Mouse (Mus musculus) neutrophil, adult 5-6 weeks (primary cell): ENCODE data around the gene Fgf18. TPM values are rescaled to one million over a fixed set of nuclear protein-coding genes. Genes with fewer than 3 reads are reported as not detected.

Experiments used
- ATAC-seq: fragments of 151-379, 151-347 bp; 2 replicates; pipeline ENCODE4 v1.8.0; 2017; ENCODE audit warnings: mild to moderate bottlenecking, moderate TSS enrichment; ENCODE audit not compliant: insufficient number of reproducible peaks, poor library complexity, low FRiP score, severe bottlenecking; ENCODE audit errors: extremely low read depth
- total RNA-seq: library from RNA; stranded (forward); fragments of 200-1000 nt; gene quantifications from 2 replicates; pipeline ENCODE4 v1.2.3, GENCODE M21; 2017

Fgf18 gene
- total RNA-seq, 1 experiment from 2014 or later: not detected

DNA sequence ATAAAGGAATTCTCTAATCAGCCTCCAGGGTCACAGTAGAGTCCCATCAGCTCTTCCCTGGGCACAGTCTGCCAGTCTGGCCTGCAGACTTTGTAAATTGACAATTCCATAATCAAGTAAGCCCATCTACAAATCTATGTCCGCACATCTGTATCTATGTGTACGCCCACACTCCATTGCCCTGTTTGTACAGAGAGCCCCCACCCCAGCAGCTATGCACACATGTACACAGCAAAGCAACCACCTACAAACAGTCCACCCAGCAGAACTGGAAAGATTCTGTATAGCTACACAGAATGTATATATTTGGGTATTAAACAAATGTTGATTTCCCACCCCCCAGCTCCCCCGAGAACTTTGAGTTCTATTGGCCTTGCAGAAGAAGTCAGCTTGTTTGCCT lies 62.1 kb downstream of the Fgf18 start:
- ATAC-seq: no peak

DNA sequence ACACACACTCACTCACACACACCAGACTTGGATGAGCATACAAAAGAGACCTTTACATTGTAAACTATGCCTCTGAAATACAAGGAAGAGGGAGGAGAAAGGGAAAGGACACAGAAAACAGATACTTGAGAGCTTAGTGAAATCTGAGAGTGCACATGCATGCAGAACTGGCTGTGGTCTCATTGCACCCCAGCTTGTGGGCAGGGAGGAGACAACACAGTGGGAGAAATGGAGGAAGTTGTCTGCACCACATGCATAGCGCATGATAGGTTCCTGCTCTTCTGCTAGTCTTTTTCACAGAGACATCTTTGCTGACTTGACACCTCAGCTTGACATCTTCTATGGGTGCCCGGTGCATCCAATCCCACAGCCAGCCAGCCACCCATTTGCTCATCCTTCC lies 63.2 kb downstream of the Fgf18 start:
- ATAC-seq: no peak

DNA sequence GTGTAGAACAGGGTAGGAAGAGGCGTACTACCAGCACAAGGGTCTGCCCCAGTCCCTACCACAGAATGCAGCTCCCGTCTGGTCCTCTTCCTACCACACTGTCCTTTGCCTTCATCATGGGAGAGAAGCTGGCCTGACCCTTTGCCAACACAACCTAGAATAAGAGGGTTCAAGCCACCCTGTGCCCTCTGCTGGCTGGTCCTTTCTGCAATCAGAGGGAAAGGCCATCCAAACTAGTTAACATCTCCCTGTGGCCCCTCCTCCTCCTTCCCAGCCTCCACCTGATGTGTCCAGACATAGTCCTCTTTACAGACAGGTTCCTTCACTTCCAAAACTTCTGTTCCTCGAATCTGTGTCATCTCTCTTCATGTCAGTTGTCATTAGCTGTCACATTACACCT lies 66.0 kb downstream of the Fgf18 start:
- no peak for ATAC-seq

DNA sequence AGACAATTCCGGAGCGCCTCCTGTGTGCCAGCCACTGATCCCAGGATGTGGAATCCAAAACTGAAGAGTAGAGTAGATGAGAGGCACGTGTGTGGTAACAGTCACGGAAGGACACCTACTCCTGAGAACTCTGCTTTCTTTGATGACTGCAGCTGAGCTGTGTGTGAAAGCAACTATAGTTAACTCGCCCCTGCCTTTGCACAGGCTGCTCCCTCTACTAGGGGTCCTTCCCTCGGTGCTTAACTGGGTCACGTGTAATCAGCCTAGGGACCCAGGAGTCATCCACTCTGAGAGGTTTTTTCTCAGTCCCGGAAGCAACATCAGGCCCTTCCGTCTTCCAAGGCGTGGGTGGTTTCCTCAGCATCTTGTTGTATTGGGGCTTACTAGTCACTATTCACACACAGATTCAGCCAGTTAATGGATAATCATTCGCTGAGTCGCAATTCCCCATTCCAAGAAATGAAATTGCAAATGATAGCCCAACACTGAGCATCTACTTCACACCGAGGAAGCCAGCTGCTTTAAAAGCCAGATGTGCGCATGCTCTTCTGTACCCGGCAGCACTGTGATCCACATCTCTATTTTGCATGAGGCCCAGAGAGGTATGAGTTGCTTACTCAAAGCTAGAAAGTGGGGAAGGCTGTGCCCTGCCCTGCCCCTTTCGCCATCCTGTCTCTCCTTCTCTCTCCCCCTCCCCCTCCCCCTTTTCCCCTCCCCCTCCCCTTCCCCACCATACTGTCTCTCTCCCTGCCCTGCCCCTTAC lies 67.0 kb downstream of the Fgf18 start:
- ATAC-seq: no peak

DNA sequence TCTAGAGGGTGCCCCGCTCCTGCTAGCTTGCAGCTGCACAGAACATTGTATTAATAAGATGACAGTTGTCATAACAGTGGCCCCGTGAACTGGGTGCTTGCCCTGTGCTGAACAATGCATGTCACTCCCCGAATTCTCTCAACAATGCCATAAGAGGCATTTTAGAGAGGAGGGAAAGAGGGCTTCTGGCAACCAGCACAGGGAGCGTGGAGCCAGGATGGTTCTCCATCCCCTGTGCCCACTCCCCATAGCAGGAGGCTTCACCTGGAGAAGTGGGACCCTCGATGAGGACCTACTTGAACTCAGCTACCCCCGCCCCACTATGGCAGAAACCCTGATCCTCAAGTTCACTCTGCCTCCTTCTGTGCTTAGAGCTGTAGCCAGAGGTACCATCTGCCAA lies 67.8 kb downstream of the Fgf18 start:
- ATAC-seq: no peak

DNA sequence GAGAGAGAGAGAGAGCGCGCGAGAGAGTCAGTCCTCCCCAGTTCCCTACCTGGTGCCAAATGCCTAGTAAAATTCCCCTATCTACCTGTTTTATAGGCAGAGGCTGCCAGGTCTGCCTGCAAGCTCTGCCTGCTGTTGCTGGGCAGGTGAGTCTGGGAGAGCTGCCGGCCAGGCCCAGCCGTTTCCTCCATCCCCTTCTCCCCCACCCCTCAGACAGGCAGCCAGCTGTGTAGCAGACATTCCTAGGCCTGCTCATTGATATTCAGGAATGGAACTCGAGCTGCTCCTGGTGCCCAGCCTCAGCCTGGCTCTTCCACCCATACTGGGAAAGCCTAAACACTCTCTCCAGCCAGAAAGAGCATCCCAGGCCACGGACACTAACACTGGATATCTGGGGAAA lies 69.2 kb downstream of the Fgf18 start:
- ATAC-seq: no peak

DNA sequence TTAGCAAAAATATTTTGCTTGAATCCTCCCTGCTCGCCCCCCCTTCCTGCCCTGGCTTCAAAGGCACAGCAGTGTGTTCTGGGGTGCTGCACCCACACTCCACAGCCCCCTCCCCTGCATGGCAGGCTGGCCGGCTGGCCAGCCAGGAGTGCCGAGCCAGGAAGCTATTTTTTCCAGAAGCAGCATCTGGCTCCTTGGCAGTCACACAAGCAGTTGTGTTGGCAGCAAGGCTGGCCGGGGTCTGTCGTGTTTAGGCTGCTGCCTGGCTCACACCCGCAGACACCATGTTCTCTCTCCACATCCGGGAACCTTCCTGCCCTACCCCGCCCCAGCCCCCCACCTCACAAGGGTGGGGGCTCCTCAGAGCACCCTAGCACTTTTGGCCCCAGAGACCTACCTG lies 71.9 kb downstream of the Fgf18 start:
- ATAC-seq: no peak

DNA sequence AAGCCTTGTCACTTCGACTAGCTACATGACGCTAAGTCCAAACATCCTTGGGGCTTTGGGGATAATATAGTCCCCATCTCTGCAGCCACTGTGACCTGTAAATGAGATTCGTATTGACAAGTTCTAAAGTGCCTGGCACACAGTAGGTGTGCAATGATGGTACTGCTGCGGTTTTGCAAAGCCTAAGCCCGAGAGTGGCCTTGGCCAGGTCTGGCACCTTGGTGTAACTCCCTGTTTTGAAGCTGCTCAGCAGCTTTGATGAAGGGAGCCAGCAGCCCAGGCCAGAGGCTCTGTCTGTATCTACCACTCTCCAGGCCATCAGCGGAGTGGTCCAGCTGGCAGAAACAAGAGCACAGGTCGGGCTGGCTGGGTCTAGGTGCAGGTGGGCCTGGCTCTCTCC lies 72.7 kb downstream of the Fgf18 start:
- ATAC-seq: no peak

DNA sequence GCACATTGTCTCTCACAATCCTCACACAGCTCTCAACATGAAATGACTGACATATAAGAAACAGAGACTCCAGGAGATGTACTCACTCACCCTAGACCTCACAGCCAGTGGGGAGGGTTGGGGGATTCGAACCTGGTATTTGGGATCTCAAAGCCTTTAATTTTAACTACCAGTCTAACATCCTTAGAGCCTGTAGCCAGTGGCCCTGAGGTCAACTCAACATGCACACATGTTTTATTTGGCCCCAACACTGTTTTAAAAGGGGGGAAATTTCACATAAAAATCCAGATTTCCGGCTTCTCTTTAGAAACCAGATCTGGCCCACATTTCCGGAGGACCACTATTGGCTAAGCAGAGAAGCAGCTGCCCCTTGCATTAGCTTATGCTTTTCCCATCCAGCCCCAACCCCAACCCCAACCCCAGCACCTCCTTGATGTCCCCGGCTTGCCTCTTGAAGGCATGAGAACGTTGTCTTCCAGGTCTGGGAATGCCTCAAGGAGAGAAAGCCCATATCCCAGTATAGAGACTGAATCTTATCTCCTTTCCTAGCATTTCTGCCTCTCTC lies 75.8 kb downstream of the Fgf18 start:
- no peak for ATAC-seq

DNA sequence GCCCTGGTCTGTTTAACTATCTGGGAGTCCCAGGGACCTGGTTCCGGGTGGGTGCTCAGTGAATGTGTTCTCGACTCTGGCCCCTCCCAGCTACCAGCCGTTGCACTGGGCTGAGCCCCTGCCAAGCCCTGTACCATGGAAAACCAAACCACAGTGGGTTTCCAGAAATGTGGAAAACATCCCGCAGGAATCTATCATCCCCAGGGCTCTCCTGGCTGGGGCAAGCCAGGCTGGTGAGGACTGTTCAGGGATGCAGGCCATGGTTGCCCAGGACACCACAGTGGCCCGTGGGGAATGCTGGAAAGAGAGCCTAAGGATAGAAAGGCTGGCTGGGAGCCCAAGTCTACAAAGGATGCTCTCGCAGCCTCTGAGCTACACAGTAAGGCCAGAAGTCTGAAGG lies 76.7 kb downstream of the Fgf18 start:
- ATAC-seq: no peak

Other genes starting within 250 kb of the Fgf18 start
- gene Npm1, start 15.8 kb upstream of the Fgf18 start, total RNA-seq: 597 and 613 TPM in 2 replicates
- gene Tlx3, start 56.2 kb upstream of the Fgf18 start, total RNA-seq: not detected in 2 replicates
- gene Gm12117, start 129.3 kb upstream of the Fgf18 start, total RNA-seq: not detected in 2 replicates